Mouse (Mus musculus): ENCODE measurements around the gene Naa38.

Gene Naa38

GRCm38 (mm10) chr11:69400083-69400850 is 5.0 kb downstream of the Naa38 start:
- peak; percentile 5 for DNase-seq (ENCODE audit: low spot score)

DNA sequence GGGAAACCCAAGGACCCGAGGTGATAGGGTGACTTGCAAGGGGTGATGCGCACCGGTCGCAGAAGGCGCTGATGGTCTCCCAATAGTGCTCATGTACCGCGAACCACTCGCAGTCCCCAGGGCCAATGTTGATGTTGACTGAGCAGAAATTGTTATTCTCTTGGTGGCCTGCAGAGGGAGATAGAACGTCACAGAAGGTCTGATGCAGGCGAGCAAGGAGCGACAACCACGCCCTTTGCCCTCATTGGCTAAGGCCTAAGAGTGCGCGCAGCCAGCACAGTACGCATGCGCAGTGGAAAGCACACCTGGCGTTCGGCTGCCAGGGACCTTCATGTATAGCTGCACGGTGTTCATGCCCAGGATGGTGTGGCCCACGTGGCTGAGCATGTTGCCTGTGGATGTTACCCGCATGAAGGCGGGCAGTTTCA is 5.9 kb downstream of the Naa38 start:
- DNase-seq (ENCODE audit: low spot score): peak; percentile 79

DNA sequence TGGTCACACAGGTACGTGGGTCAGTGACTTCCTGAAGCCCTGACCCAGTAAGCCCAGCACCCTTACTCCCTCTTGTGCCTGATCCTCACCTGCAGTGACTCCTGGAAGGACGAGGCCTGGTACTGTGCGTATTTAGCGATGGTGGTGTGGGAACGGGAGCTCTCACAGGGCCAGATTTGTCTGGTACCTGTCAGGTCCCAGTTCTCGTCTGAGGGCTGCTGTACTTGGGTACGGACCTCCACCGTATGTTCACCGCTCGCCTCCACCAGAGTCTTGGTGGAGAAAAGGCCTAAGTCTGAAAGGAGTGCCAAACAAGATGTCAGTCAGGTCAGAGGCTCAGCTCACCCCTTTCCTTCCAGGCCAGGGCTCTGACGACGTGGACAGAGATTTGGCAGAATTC is 6.7 kb downstream of the Naa38 start:
- DNase-seq (ENCODE audit: low spot score): no peak

GRCm38 (mm10) chr11:69403691-69404594 is 8.7 kb downstream of the Naa38 start:
- peak; percentile 5 for DNase-seq (ENCODE audit: low spot score)

- DNase-seq (ENCODE audit: low spot score): peak; percentile 10
These were observed 9.5 kb downstream of the Naa38 start for GRCm38 (mm10) chr11:69404595-69405396.

- DNase-seq (ENCODE audit: low spot score): peak; percentile 4
These were observed 10.3 kb downstream of the Naa38 start for GRCm38 (mm10) chr11:69405397-69406200.

DNA sequence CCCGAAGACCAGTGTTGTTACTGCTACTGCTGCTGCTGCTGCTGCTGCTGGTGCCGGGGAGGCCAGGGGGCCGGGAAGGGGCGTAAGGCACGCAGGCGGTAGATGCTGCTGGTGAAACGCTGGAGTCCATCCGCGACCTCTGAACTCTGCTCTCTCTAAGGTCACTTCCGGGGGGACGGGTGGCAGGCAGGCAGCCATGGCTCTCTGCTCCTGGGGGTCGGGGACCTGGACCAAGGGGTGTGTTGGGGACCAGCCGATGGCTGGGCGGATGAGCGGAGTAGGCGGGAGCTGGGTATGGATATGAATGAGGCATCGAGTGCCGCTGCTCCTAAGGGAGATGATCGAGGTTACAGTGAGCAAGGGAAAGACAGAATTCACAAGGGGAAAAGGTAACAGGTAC is 11.0 kb downstream of the Naa38 start:
- DNase-seq (ENCODE audit: low spot score): peak; percentile 2

- DNase-seq (ENCODE audit: low spot score): no peak
These were observed 11.8 kb downstream of the Naa38 start for GRCm38 (mm10) chr11:69406867-69407723.

GRCm38 (mm10) chr11:69407724-69408004 is 12.4 kb downstream of the Naa38 start:
- no peak for DNase-seq (ENCODE audit: low spot score)

GRCm38 (mm10) chr11:69408541-69409377 is 13.5 kb downstream of the Naa38 start:
- peak; percentile 77 for DNase-seq (ENCODE audit: low spot score)

GRCm38 (mm10) chr11:69409378-69410044 is 14.2 kb downstream of the Naa38 start:
- DNase-seq (ENCODE audit: low spot score): peak; percentile 65

- DNase-seq (ENCODE audit: low spot score): no peak
These were observed 14.7 kb downstream of the Naa38 start for GRCm38 (mm10) chr11:69410045-69410309.

DNA sequence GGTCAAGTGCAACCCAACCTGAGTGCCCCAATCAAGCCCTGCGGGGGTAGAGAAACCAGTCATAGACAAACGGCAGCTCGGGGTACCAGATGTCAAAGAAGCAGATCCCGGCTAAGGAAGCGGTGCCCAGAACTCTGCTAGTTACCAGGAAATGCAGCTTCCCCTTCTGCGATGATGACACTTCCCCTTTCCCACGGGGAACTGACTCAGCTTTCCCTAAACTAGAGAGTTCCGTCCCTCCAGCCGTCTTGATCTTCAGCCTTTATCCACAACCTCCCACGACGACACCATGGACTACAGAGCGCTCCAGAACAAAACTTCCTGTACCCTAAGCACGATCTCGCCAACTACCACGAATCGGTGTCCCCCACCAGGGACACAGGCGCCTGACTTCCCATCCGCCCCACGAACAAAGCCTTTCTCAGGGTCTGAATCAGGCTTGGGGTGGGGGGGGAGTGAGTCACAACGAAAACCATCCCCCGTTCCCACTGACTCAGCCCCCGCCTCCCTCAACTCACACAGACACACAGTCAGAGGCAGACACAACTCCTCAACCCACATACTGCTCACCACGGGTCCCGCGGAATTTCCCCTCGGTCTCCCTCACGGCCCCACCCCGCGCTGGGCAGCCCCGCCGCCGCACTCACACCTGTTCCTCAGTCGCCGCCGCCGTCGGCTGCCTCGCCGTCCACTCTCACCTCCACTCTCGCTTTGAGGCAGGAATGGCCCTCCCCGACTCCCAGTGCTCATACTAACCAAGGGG is 15.2 kb downstream of the Naa38 start:
- peak; percentile 35 for DNase-seq (ENCODE audit: low spot score)

- peak; percentile 86 for DNase-seq (ENCODE audit: low spot score)
These were observed 15.8 kb downstream of the Naa38 start for GRCm38 (mm10) chr11:69411073-69411535.

GRCm38 (mm10) chr11:69411538-69412203 is 16.4 kb downstream of the Naa38 start:
- peak; percentile 40 for DNase-seq (ENCODE audit: low spot score)

DNA sequence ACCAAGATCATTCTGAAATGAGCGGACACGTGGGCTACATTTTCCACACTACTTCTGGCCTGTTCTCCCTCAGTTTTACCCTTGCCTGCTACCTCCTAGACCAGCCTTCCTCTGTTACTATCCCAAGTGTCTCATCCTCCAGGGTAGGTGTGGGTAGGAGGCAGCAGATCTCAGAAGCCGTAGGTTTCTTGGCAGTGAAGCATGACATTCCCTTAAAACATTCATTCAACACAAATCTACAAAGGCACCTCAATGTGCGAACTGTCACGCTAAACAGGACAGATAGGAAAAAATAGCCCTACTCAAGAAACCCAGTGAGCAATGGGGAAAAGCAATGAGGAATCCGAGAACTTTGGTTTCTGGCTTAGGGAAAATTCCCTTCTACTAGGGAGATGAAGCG is 17.3 kb downstream of the Naa38 start:
- DNase-seq (ENCODE audit: low spot score): no peak

DNA sequence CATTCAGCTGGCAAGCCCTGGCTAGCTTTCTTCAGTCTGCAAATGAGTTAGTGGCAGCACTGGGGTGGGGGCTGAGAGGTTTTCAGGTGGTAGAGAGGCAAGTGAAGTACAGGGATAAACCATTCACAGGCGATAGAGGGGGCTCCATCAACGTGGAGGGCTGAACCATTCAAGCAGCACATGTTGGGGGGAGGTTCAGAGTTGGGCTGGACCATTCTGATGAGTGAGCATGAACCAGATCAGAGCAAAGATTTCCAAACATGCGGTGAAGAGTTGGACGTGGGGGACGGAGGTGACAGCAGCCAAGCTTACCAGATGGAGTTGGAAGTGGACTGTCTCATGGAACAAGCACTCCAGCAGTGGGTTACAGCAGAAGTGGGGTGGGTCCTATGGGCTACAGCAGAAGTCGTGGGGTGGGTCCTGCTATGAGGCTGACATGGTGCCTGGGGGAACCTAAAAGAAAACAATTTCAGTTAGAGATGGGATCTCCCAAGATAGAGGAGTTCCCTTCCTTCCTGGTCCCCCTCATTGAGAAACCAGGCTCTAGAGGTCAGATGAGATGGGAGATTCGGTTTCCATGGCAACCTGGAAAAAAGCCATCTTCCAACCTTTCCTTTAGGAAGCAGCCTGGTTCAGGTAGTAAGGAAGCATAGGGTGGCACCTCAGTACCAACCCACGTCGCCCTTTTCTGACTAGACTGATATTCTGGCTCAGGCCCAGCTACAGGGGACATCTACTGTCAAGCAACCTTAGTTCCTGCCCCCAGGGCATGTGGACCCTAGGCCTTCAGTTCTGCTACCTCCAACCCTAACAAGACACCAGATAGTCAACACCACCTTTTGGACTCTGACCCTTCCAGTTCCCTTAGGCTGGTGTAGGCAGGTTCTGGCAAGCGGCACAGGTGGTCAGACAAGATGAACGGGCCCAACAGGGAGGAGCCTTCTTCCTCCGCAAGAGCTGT is 18.2 kb downstream of the Naa38 start, which contains the start of gene Kdm6b:
TSS of gene Kdm6b (minus strand) at position 455 of the 961 bp plus-strand sequence.
- peak; percentile 3 for DNase-seq (ENCODE audit: low spot score)

All from ovary, adult 18-20 months (tissue).